Mouse (Mus musculus) hindbrain, embryonic 11.5 days (tissue): ENCODE measurements around the gene Itm2b. TPM values are rescaled to one million over a fixed set of nuclear protein-coding genes. Genes with fewer than 3 reads are reported as not detected.
A peak's percentile ranks its signal among the peaks of the same experiment; 100 is the strongest.

Experiments used
- ATAC-seq: fragments of 200-750 bp; cut with Nextera tagmentation; 2 replicates; pipeline ENCODE4 v1.8.0; 2017; ENCODE audit warnings: mild to moderate bottlenecking, moderate TSS enrichment, moderate library complexity; ENCODE audit not compliant: low FRiP score
- DNase-seq: peaks from one replicate; pipeline ENCODE4 v3.0.0-alpha.2; 2015; ENCODE audit warnings: low spot score
- H3K27ac ChIP-seq: fragments of 300-500 bp; sonication (generic); 2 replicates; pipeline ENCODE4 v1.5.1; 2014; ENCODE audit warnings: mild to moderate bottlenecking, low read depth, low read length
- H3K27me3 ChIP-seq: fragments of 300-500 bp; sonication (generic); 2 replicates; pipeline ENCODE4 v1.6.1; 2014; ENCODE audit warnings: mild to moderate bottlenecking, low read length, moderate library complexity, mixed read lengths; ENCODE audit not compliant: control insufficient read depth, insufficient read depth
- H3K36me3 ChIP-seq: fragments of 300-500 bp; sonication (generic); 2 replicates; pipeline ENCODE4 v1.6.1; 2014; ENCODE audit warnings: mild to moderate bottlenecking, low read length, moderate library complexity, mixed read lengths; ENCODE audit not compliant: control insufficient read depth, insufficient read depth
- H3K4me1 ChIP-seq: fragments of 300-500 bp; sonication (generic); replicated peaks from 2 replicates; pipeline ENCODE4 v1.6.1; 2014; ENCODE audit warnings: low read length, mixed read lengths; ENCODE audit not compliant: control insufficient read depth, insufficient read depth
- H3K4me2 ChIP-seq: fragments of 300-500 bp; sonication (generic); replicated peaks from 2 replicates; pipeline ENCODE4 v1.6.1; 2014; ENCODE audit warnings: mild to moderate bottlenecking, low read depth, low read length
- H3K4me3 ChIP-seq: fragments of 300-500 bp; sonication (generic); 2 replicates; pipeline ENCODE4 v1.5.1; 2014; ENCODE audit warnings: low read depth, low read length
- H3K9ac ChIP-seq: fragments of 300-500 bp; sonication (generic); 2 replicates; pipeline ENCODE4 v1.6.1; 2014; ENCODE audit warnings: low read depth, low read length
- H3K9me3 ChIP-seq: fragments of 300-500 bp; sonication (generic); 2 replicates; pipeline ENCODE4 v1.6.1; 2016; ENCODE audit warnings: low read length; ENCODE audit not compliant: control insufficient read depth
- WGBS: fragments of 180-500 bp; shearing (Covaris S2); extraction: QIAGEN DNeasy Blood & Tissue Kit; methylation state at CpG from one replicate; pipeline ENCODE4 v1.1.7; 2014; 5-methylcytosine and 5-hydroxymethylcytosine counted together
- polyA plus RNA-seq: library from polyadenylated mRNA; unstranded; fragments of >200 nt; fragmentation: Nextera tagmentation; extraction: Ambion mirVana; gene quantifications from 2 replicates; pipeline ENCODE4 v1.2.1, GENCODE M21; 2014

The Itm2b gene
- polyA plus RNA-seq, 1 experiment from 2014 or later, result 387 TPM

GRCm38 (mm10) chr14:73325456-73326381 lies 59.4 kb downstream of the Itm2b start, which contains the start of gene Rb1:
Gene Rb1 (minus strand): TSS chr14:73325822.
- H3K4me2 ChIP-seq, result peak within 1 kb of the TSS; percentile 79
- H3K27me3 ChIP-seq, result no peaks in the 10 kb centered on the region
- H3K36me3 ChIP-seq, result no peaks in the 10 kb centered on the region
- DNase-seq (peak; percentile 87), ATAC-seq (peak; percentile 95)
- no peaks in the 10 kb centered on the region for H3K9me3 ChIP-seq
- H3K4me3 ChIP-seq, result peak within 1 kb of the TSS; percentile 96
- under 1% methylated on average over 83 of the region's 135 CpGs for WGBS
- no peaks in the 10 kb centered on the region for H3K4me1 ChIP-seq
- peak within 1 kb of the TSS; percentile 95 for H3K27ac ChIP-seq
- H3K9ac ChIP-seq, result peak within 1 kb of the TSS; percentile 87

DNA sequence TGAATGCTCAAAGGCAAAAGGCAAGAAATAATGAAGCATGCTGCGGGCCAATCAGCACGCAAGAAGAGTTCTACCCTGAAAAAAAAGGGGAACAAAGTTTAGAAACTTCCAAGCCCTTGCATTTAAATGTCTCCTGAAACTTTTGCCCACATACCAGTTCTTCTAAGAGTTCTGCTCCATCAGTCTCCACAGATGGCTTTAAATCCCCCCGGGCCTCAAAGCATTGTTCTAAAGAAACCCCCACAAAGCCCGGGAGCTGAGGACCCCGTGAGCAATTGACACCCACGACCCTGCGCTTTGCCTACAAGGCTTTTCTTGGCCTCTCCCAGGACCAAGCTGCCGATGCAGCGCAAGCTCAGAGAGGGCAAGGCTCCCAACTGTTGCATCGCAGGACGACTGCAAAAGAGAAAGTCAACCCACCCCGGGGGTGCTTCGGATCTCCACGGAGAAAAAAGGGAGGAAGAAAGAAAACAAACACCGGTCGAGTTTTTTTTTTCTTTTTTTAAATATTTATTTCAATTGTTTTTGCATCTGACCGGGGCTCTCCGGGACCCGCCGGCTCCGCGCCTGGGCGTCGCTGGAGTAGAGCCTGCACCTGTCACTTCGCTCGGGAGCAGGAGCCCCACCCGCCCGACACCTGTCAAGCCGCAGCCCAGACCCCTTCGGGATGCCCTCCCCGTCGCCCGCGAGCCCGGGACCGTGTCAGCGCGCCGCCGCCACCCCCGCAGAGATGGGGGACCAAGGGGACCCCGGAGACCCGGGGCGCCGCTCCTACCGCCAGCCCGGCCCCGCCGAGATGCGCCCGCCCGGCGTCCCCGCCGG lies 60.2 kb downstream of the Itm2b start:
- Histone ChIP-seq H3K4me2 (peak overlapping the region; percentile 79), H3K9me3 (no peaks in the 10 kb centered on the region), H3K27ac (peak overlapping the region; percentile 95), H3K4me1 (no peaks in the 10 kb centered on the region), H3K9ac (peak overlapping the region; percentile 87), H3K4me3 (peak overlapping the region; percentile 96), H3K27me3 (no peaks in the 10 kb centered on the region), H3K36me3 (no peaks in the 10 kb centered on the region)
- ATAC-seq, result peak; percentile 59
- DNase-seq, result peak; percentile 56
- under 1% methylated on average over 47 of the region's 55 CpGs for WGBS

DNA sequence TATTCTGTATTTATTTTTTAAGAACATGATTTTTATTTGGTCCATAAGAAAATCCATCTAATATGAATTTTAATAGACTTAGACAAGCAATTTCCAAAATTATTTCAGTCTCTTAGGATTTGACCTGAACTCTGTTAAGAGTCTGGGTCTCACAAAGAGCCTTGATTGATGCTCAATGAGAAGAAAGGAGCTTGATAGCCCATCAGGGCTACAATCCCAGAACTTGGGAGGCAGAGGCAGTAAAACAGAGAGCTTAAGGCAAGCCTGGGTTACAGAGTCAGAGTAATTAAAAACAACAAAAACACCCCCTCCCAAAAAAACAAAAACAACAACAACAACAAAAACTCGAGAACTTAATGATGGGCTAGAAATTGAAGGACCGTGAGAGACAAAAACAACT lies 61.1 kb downstream of the Itm2b start:
- WGBS, result 38% methylated on average over 2 of the region's 2 CpGs
- no peaks in the 10 kb centered on the region for H3K36me3 ChIP-seq
- no peaks in the 10 kb centered on the region for H3K27me3 ChIP-seq
- H3K4me2 ChIP-seq, result no peak overlapping the region
- ATAC-seq, result no peak
- no peaks in the 10 kb centered on the region for H3K9me3 ChIP-seq
- no peaks in the 10 kb centered on the region for H3K4me1 ChIP-seq
- H3K4me3 ChIP-seq, result no peak overlapping the region
- H3K9ac ChIP-seq, result no peak overlapping the region
- DNase-seq, result no peak
- H3K27ac ChIP-seq, result no peak overlapping the region

GRCm38 (mm10) chr14:73322142-73322541 lies 62.9 kb downstream of the Itm2b start:
- ATAC-seq (no peak), DNase-seq (no peak)
- H3K9me3 ChIP-seq, result no peaks in the 10 kb centered on the region
- 82% methylated on average over 3 of the region's 3 CpGs for WGBS
- no peak overlapping the region for H3K4me2 ChIP-seq
- H3K27ac ChIP-seq, result no peak overlapping the region
- no peaks in the 10 kb centered on the region for H3K27me3 ChIP-seq
- no peaks in the 10 kb centered on the region for H3K4me1 ChIP-seq
- H3K36me3 ChIP-seq, result no peaks in the 10 kb centered on the region
- H3K9ac ChIP-seq, result no peak overlapping the region
- H3K4me3 ChIP-seq, result no peak overlapping the region

DNA sequence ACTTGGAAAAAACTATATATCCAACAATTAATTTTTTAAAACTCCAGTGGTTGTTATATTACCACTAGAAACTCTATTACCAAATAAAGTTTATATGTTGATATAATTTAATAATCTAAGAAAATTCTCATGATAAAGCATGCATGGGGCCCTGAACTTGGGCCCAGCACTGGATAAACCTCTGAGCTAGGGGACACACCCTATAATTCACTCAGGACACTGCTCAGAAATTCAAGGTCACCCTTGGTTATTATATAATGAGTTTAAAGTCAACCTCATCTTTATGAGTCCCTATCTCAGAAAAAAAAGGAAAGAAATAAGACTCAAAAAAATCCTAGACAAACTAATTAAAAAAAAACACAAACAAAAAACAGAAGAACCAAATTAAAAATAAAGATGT lies 68.2 kb downstream of the Itm2b start:
- H3K4me1 ChIP-seq, result no peaks in the 10 kb centered on the region
- H3K9ac ChIP-seq, result no peak overlapping the region
- no peaks in the 10 kb centered on the region for H3K27me3 ChIP-seq
- H3K4me3 ChIP-seq, result no peak overlapping the region
- H3K4me2 ChIP-seq, result no peak overlapping the region
- no peak overlapping the region for H3K27ac ChIP-seq
- no peaks in the 10 kb centered on the region for H3K36me3 ChIP-seq
- ATAC-seq (no peak), DNase-seq (no peak)
- H3K9me3 ChIP-seq, result no peaks in the 10 kb centered on the region

GRCm38 (mm10) chr14:73313864-73314263 lies 71.2 kb downstream of the Itm2b start:
- H3K27ac ChIP-seq, result no peak overlapping the region
- no peak overlapping the region for H3K4me3 ChIP-seq
- no peaks in the 10 kb centered on the region for H3K27me3 ChIP-seq
- no peak overlapping the region for H3K9ac ChIP-seq
- no peaks in the 10 kb centered on the region for H3K36me3 ChIP-seq
- DNase-seq (no peak), ATAC-seq (no peak)
- no peaks in the 10 kb centered on the region for H3K9me3 ChIP-seq
- H3K4me1 ChIP-seq, result no peaks in the 10 kb centered on the region
- WGBS, result 84% methylated on average over 4 of the region's 4 CpGs
- no peak overlapping the region for H3K4me2 ChIP-seq

- DNase-seq, result peak; percentile 4
- Histone ChIP-seq H3K4me1 (no peaks in the 10 kb centered on the region), H3K27me3 (no peaks in the 10 kb centered on the region), H3K9me3 (no peaks in the 10 kb centered on the region), H3K4me3 (no peak overlapping the region), H3K36me3 (no peaks in the 10 kb centered on the region), H3K27ac (no peak overlapping the region), H3K4me2 (no peak overlapping the region), H3K9ac (no peak overlapping the region)
- 69% methylated on average over 5 of the region's 5 CpGs for WGBS
- no peak for ATAC-seq
Measured at GRCm38 (mm10) chr14:73313396-73313795, 71.7 kb downstream of the Itm2b start.

- H3K27ac ChIP-seq, result no peak overlapping the region
- no peaks in the 10 kb centered on the region for H3K9me3 ChIP-seq
- ATAC-seq (no peak), DNase-seq (no peak)
- H3K4me2 ChIP-seq, result no peak overlapping the region
- no peak overlapping the region for H3K4me3 ChIP-seq
- H3K9ac ChIP-seq, result no peak overlapping the region
- no peaks in the 10 kb centered on the region for H3K4me1 ChIP-seq
- 91% methylated on average over 5 of the region's 5 CpGs for WGBS
- no peaks in the 10 kb centered on the region for H3K27me3 ChIP-seq
- H3K36me3 ChIP-seq, result no peaks in the 10 kb centered on the region
Measured at GRCm38 (mm10) chr14:73312909-73313308, 72.2 kb downstream of the Itm2b start.
